Mouse (Mus musculus) E14TG2a.4 (cell line): ENCODE measurements around the gene Rtn4rl1.

Experiments
- CTCF ChIP-seq: conservative IDR thresholded peaks from 2 replicates; pipeline ENCODE4 v1.5.1; 2014; ENCODE audit warnings: low read length
- NANOG ChIP-seq: IDR thresholded peaks from 2 replicates; pipeline ENCODE4 v1.6.1; 2014; ENCODE audit warnings: borderline replicate concordance, low read length, mixed read lengths
- POU5F1 ChIP-seq: IDR thresholded peaks from 2 replicates; pipeline ENCODE4 v1.6.1; 2014; ENCODE audit warnings: low read length, borderline replicate concordance

GRCm38 (mm10) chr11:75287940-75288339 lies 94.4 kb downstream of the Rtn4rl1 start:
- TF ChIP-seq CTCF = no peak
- TF ChIP-seq NANOG = no peak
- TF ChIP-seq POU5F1 = no peak
